ENCODE assay signal across 8 mouse cellular contexts in genomic region chr12:20196905-20197304, GRCm38 (mm10).
A peak's percentile ranks its signal among the peaks of the same experiment; 100 is the strongest.
DNase-seq lines count a peak whose midpoint lies in the region; ATAC-seq and TF ChIP-seq lines count a peak whose summit lies in the region.
"Not testable (repeated sequence)": the region's sequence is repeated elsewhere in the genome, so short reads cannot be mapped to it uniquely, and the experiment has no call there.

No protein-coding gene starts in this region.

- H3K4me3 ChIP-seq in embryonic facial prominence, embryonic 15.5 days (replicated peaks): peak overlapping the region; percentile 50
- peak overlapping the region; percentile 31; the same call in 1 of the 2 replicates for H3K4me3 ChIP-seq in heart, adult 2 months
- H3K4me3 ChIP-seq in hindbrain, embryonic 14.5 days (replicated peaks; ENCODE audit: low read length): peak overlapping the region; percentile 34
- H3K4me3 ChIP-seq in limb, embryonic 11.5 days (ENCODE audit: low read depth, low read length): peak overlapping the region; percentile 39
- peak overlapping the region; percentile 87 for H3K4me3 ChIP-seq in megakaryocyte, embryonic 14.5 days (replicated peaks)

- not testable (repeated sequence) for H3K27me3 ChIP-seq in embryonic facial prominence, embryonic 15.5 days; heart, adult 2 months (ENCODE audit: control insufficient read depth, insufficient read depth, low read length); hindbrain, embryonic 14.5 days (ENCODE audit: control insufficient read depth, insufficient read depth, low read length); limb, embryonic 11.5 days (ENCODE audit: control insufficient read depth, insufficient read depth, low read length); megakaryocyte, embryonic 14.5 days (replicated peaks)

- peak; percentile 24 for DNase-seq in adrenal gland, adult 2 months
- DNase-seq in heart, adult 2 months: peak in 1 of 2 experiments; percentile 14
- DNase-seq in hindbrain, embryonic 14.5 days (ENCODE audit: low spot score): not testable (repeated sequence)
- peak; percentile 34 for DNase-seq in limb, embryonic 11.5 days (ENCODE audit: low spot score)
- DNase-seq in ovary, postnatal 10 days (ENCODE audit: low spot score): peak; percentile 2
- DNase-seq in urinary bladder, postnatal 25 days (ENCODE audit: low spot score): peak; percentile 3

- H3K9ac ChIP-seq in embryonic facial prominence, embryonic 15.5 days: peak overlapping the region; percentile 18; the same call in 1 of the 2 replicates
- not testable (repeated sequence) for H3K9ac ChIP-seq in heart, adult 2 months (ENCODE audit: low read depth, low read length)
- peak overlapping the region; percentile 45 for H3K9ac ChIP-seq in hindbrain, embryonic 14.5 days
- peak overlapping the region; percentile 63 for H3K9ac ChIP-seq in limb, embryonic 11.5 days (ENCODE audit: low read length)

- not testable (repeated sequence) for TF ChIP-seq POLR2A in heart, adult 2 months (IDR thresholded peaks at IDR 0.05; ENCODE audit: insufficient read depth, low read depth, low read length)

- TF ChIP-seq EP300 in heart, adult 2 months (IDR thresholded peaks at IDR 0.05; ENCODE audit: insufficient read depth, low read depth, low read length): not testable (repeated sequence)

- TF ChIP-seq CTCF in heart, adult 2 months (IDR thresholded peaks at IDR 0.05): not testable (repeated sequence)

- H3K36me3 ChIP-seq in embryonic facial prominence, embryonic 15.5 days; heart, adult 2 months (ENCODE audit: control insufficient read depth, insufficient read depth, low read length); hindbrain, embryonic 14.5 days (replicated peaks; ENCODE audit: control insufficient read depth, insufficient read depth); limb, embryonic 11.5 days (ENCODE audit: control insufficient read depth, insufficient read depth, low read length); megakaryocyte, embryonic 14.5 days (replicated peaks; ENCODE audit: low read length): not testable (repeated sequence)

- peak overlapping the region; percentile 47 for H3K4me2 ChIP-seq in embryonic facial prominence, embryonic 15.5 days (replicated peaks)
- peak overlapping the region; percentile 40 for H3K4me2 ChIP-seq in hindbrain, embryonic 14.5 days (replicated peaks)
- not testable (repeated sequence) for H3K4me2 ChIP-seq in limb, embryonic 11.5 days (ENCODE audit: low read depth, severe bottlenecking)

- H3K27ac ChIP-seq in embryonic facial prominence, embryonic 15.5 days (replicated peaks); heart, adult 2 months; hindbrain, embryonic 14.5 days; limb, embryonic 11.5 days (replicated peaks; ENCODE audit: low read depth, low read length): not testable (repeated sequence)

- not testable (repeated sequence) for H3K79me2 ChIP-seq in heart, adult 2 months (replicated peaks; ENCODE audit: control insufficient read depth, insufficient read depth, low read length)

- not testable (repeated sequence) for H3K4me1 ChIP-seq in embryonic facial prominence, embryonic 15.5 days; heart, adult 2 months (ENCODE audit: control insufficient read depth, insufficient read depth, low read length); hindbrain, embryonic 14.5 days (replicated peaks; ENCODE audit: control insufficient read depth, insufficient read depth, low read length); limb, embryonic 11.5 days (ENCODE audit: control insufficient read depth, insufficient read depth, low read length); megakaryocyte, embryonic 14.5 days

- not testable (repeated sequence) for ATAC-seq in embryonic facial prominence, embryonic 15.5 days (ENCODE audit: insufficient number of reproducible peaks, low FRiP score, low TSS enrichment, low read depth); hindbrain, embryonic 14.5 days (ENCODE audit: low FRiP score); limb, embryonic 11.5 days (ENCODE audit: insufficient number of reproducible peaks, low FRiP score, low TSS enrichment, low read depth)

- intact Hi-C loops in heart, adult 2 months (cut with DNase I): not testable (repeated sequence)

- not testable (repeated sequence) for H3K9me3 ChIP-seq in embryonic facial prominence, embryonic 15.5 days (replicated peaks); hindbrain, embryonic 14.5 days (ENCODE audit: control insufficient read depth, low read length); limb, embryonic 11.5 days (ENCODE audit: control insufficient read depth, low read length)
- H3K9me3 ChIP-seq in megakaryocyte, embryonic 14.5 days: peaks cover 11% of the 10 kb centered on the region; the same call in 1 of the 2 replicates

- 3% methylated on average over 37 of the region's 37 CpGs for WGBS in embryonic facial prominence, embryonic 15.5 days
- WGBS in heart, adult 2 months: 3% methylated on average over 37 of the region's 37 CpGs
- WGBS in hindbrain, embryonic 14.5 days: under 1% methylated on average over 37 of the region's 37 CpGs
- 2% methylated on average over 31 of the region's 37 CpGs for WGBS in limb, embryonic 11.5 days

Comparison
In these comparisons a context has a peak if more than half of its experiments do, and no peak if none do; other contexts are left out.
1. H3K4me3 ChIP-seq: peak in every context shown above with its lines; median percentile 87 in megakaryocyte, embryonic 14.5 days; 50 in embryonic facial prominence, embryonic 15.5 days; 39 in limb, embryonic 11.5 days; 34 in hindbrain, embryonic 14.5 days; 31 in heart, adult 2 months.